ENCODE assay signal across 10 mouse cellular contexts in the genomic region with DNA sequence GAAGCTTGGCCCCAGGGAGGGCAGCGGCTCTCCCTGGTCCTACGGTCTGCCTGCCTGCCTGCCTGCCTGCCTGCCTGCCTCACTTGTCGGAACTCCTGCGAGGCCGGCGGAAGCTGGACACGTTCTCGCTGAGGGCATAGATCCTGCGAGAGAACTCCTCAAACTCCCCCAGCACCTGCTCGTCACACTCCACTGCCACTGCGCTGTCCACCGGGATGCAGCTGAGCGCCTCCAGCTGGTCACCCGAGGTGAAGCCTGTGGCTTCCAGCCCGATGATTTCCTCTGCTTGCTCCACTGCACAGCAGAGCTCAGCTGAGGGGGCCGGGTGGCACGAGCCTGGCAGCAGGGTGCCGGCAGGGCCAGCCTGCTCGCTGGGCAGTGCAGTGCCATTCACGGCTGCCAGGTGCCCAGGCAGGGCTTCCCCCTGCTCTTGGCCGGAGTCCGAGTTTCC. TPM values are rescaled to one million over a fixed set of nuclear protein-coding genes. Genes with fewer than 3 reads are reported as not detected.
DNase-seq lines count a peak whose midpoint lies in the region; ATAC-seq and TF ChIP-seq lines count a peak whose summit lies in the region.
"Had no signal": no experiment of that assay in that cellular context is flagged by ENCODE, and none has a peak within 500 bp of the region (broad histone marks: within the 10 kb centered on the region; RNA-seq: fewer than 3 reads in every experiment).

No protein-coding gene starts in this region.

- H3K36me3 ChIP-seq in intestine, postnatal 0 days (ENCODE audit: control insufficient read depth, insufficient read depth): peaks cover 34% of the 10 kb centered on the region
- peaks cover 4% of the 10 kb centered on the region; the same call in 1 of the 2 replicates for H3K36me3 ChIP-seq in intestine, embryonic 15.5 days
- no peaks in the 10 kb centered on the region for H3K36me3 ChIP-seq in neural tube, embryonic 13.5 days

- H3K27me3 ChIP-seq in intestine, postnatal 0 days (replicated peaks; ENCODE audit: control insufficient read depth, insufficient read depth, low read length): no peaks in the 10 kb centered on the region
- no peaks in the 10 kb centered on the region for H3K27me3 ChIP-seq in intestine, embryonic 15.5 days (replicated peaks)
- no peaks in the 10 kb centered on the region for H3K27me3 ChIP-seq in neural tube, embryonic 13.5 days

- H3K9ac ChIP-seq in intestine, postnatal 0 days (ENCODE audit: low read depth, low read length): no peak overlapping the region
- H3K9ac ChIP-seq in intestine, embryonic 15.5 days: no peak overlapping the region
- no peak overlapping the region for H3K9ac ChIP-seq in neural tube, embryonic 13.5 days
- H3K9ac ChIP-seq: embryonic facial prominence, embryonic 13.5 days had no signal

- peak; percentile 40 for TF ChIP-seq CTCF in intestine, postnatal 0 days (IDR thresholded peaks at IDR 0.05; ENCODE audit: low read depth)

- ATAC-seq in intestine, postnatal 0 days: no peak
- no peak for ATAC-seq in intestine, embryonic 15.5 days
- ATAC-seq in neural tube, embryonic 13.5 days (ENCODE audit: low read depth): peak; percentile 63

- WGBS in intestine, postnatal 0 days: 67% methylated on average over 22 of the region's 22 CpGs
- 63% methylated on average over 22 of the region's 22 CpGs for whole genome bisulfite sequencing in intestine, embryonic 15.5 days
- WGBS in neural tube, embryonic 13.5 days: 27% methylated on average over 22 of the region's 22 CpGs

- no peak overlapping the region for H3K4me3 ChIP-seq in intestine, postnatal 0 days (ENCODE audit: low read depth, low read length)
- no peak overlapping the region for H3K4me3 ChIP-seq in intestine, embryonic 15.5 days (replicated peaks)
- no peak overlapping the region for H3K4me3 ChIP-seq in neural tube, embryonic 13.5 days
- H3K4me3 ChIP-seq: embryonic facial prominence, embryonic 13.5 days; myocyte had no signal

- no peak overlapping the region for H3K4me2 ChIP-seq in intestine, postnatal 0 days (replicated peaks; ENCODE audit: low read depth)
- H3K4me2 ChIP-seq in intestine, embryonic 15.5 days (replicated peaks): no peak overlapping the region
- H3K4me2 ChIP-seq in neural tube, embryonic 13.5 days: no peak overlapping the region
- H3K4me2 ChIP-seq: embryonic facial prominence, embryonic 13.5 days had no signal

- peak; percentile 81 for DNase-seq in cerebellum, adult 9-11 months
- peak; percentile 70 to 72 for DNase-seq in kidney, adult 8-10 months
- no peak for DNase-seq in layer of hippocampus, adult 18-20 months (ENCODE audit: low spot score in 2 of 2)
- no peak for DNase-seq in layer of hippocampus, postnatal 36 days
- DNase-seq in heart, adult 11 months: no peak

- no peaks in the 10 kb centered on the region for H3K9me3 ChIP-seq in intestine, postnatal 0 days (ENCODE audit: control insufficient read depth)
- H3K9me3 ChIP-seq in intestine, embryonic 15.5 days: no peaks in the 10 kb centered on the region
- no peaks in the 10 kb centered on the region for H3K9me3 ChIP-seq in neural tube, embryonic 13.5 days
- H3K9me3 ChIP-seq: embryonic facial prominence, embryonic 13.5 days had no signal

- H3K4me1 ChIP-seq in intestine, postnatal 0 days (replicated peaks; ENCODE audit: control insufficient read depth, insufficient read depth, low read length): no peaks in the 10 kb centered on the region
- peaks cover 9% of the 10 kb centered on the region for H3K4me1 ChIP-seq in intestine, embryonic 15.5 days (replicated peaks)
- H3K4me1 ChIP-seq in neural tube, embryonic 13.5 days (replicated peaks): peaks cover 47% of the 10 kb centered on the region

- H3K27ac ChIP-seq in intestine, postnatal 0 days (ENCODE audit: low read depth, low read length): no peak overlapping the region
- H3K27ac ChIP-seq in intestine, embryonic 15.5 days: no peak overlapping the region
- H3K27ac ChIP-seq in neural tube, embryonic 13.5 days (replicated peaks): peak overlapping the region; percentile 83
- H3K27ac ChIP-seq: embryonic facial prominence, embryonic 13.5 days had no signal

RNA-seq across cellular contexts. Expression of a gene that starts 52.9 kb away (rescaled TPM):
- 0.80 and 1.1 TPM in 2 replicates for polyA plus RNA-seq in intestine, postnatal 0 days (2015; fragmentation: Nextera tagmentation; extraction: Ambion mirVana)
- polyA plus RNA-seq in intestine, embryonic 15.5 days (2015; fragmentation: Nextera tagmentation; extraction: Ambion mirVana): 1.7 and 1.8 TPM in 2 replicates
- 2.3 and 5.2 TPM in 2 replicates for polyA plus RNA-seq in neural tube, embryonic 13.5 days (2015; fragmentation: Nextera tagmentation; extraction: Ambion mirVana)
- 1 to 10 TPM; 1.5 to 2.3 TPM for total RNA-seq in layer of hippocampus, adult 18-20 months (2021)
- 1 to 10 TPM; 1.6 to 2.0 TPM for total RNA-seq in layer of hippocampus, postnatal 36 days (2021)

Comparison
In these comparisons a context has a peak if more than half of its experiments do, and no peak if none do; other contexts are left out.
1. DNase-seq: peak in cerebellum, adult 9-11 months (single experiment) and kidney, adult 8-10 months (2 of 2); none in layer of hippocampus, adult 18-20 months (0 of 2), layer of hippocampus, postnatal 36 days (0 of 2) and heart, adult 11 months (single experiment).